Mouse (Mus musculus) ovary, postnatal 14 days (tissue): Measurements from ENCODE around the gene Syt13.
A peak's percentile ranks its signal among the peaks of the same experiment; 100 is the strongest.

Experiments used
- DNase-seq: peaks from one replicate; pipeline ENCODE4 v3.0.0; 2022; ENCODE audit warnings: low spot score

Syt13 gene

GRCm38 (mm10) chr2:92924677-92925259 is 9.9 kb downstream of the Syt13 start:
- no peak for DNase-seq

- DNase-seq, result no peak
Measured at GRCm38 (mm10) chr2:92929696-92930095, 14.8 kb downstream of the Syt13 start.

DNA sequence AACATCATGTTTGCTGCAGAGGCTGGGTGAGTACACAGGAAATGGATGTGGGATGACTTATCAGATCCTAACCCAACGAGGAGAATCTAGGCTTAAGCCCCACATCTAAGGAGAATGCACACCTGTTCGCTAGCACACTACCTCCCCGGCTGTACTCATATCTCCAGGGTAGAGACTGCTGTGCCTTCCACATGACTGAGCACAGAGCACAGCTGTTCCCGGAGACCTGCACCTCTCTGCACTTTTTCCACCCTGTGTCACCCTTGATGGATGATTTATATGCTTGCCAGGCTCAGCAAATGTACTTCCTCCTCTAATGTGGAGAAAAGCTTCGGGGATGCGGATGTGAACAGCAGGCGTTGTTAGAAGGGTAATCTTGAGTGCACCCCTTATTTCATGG is 16.2 kb downstream of the Syt13 start:
- no peak for DNase-seq

DNA sequence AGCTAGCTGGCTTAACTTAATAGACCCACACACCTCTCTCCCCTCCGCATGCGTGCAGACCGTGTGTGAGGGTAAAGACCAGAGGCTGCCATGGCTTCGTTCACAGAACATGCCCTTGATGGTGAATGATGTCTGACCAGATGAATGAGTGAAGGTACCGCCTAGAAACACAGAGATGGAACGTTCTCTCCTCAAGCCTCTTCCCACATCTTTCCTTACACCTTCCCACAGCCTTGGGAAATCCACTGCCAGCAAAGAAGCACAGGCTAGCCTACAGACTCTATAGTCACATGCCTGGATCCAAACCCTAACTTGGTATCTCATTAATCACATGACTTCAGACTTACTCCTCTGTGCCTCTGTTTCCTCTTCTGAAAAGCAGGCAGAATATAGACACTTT is 18.5 kb downstream of the Syt13 start:
- DNase-seq, result no peak

GRCm38 (mm10) chr2:92934312-92934982 is 19.5 kb downstream of the Syt13 start:
- no peak for DNase-seq

- DNase-seq, result no peak
Measured at GRCm38 (mm10) chr2:92935483-92935882, 20.6 kb downstream of the Syt13 start.

GRCm38 (mm10) chr2:92938063-92938462 is 23.2 kb downstream of the Syt13 start:
- DNase-seq, result no peak

DNA sequence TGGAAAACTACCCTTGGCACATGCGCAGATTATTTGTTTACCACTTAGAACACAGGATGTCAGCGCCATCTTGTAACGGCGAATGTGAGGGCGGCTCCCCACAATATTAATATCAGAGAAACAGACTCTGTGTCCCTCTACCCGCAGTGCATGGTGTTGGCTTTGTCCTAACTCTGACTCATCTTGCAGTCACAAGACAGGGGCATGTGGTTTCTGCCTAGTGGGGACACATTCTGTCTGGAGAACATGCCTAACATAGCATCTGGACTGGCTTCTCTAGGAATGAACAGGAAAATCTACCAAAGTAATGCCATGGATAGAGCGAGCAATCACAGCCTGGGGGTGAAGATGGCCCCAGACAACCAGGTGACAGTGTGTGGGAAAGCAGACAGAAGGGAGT is 23.9 kb downstream of the Syt13 start:
- DNase-seq, result no peak

- no peak for DNase-seq
Measured at GRCm38 (mm10) chr2:92940963-92941362, 26.1 kb downstream of the Syt13 start.

- DNase-seq, result no peak
Measured at GRCm38 (mm10) chr2:92941463-92941862, 26.6 kb downstream of the Syt13 start.

DNA sequence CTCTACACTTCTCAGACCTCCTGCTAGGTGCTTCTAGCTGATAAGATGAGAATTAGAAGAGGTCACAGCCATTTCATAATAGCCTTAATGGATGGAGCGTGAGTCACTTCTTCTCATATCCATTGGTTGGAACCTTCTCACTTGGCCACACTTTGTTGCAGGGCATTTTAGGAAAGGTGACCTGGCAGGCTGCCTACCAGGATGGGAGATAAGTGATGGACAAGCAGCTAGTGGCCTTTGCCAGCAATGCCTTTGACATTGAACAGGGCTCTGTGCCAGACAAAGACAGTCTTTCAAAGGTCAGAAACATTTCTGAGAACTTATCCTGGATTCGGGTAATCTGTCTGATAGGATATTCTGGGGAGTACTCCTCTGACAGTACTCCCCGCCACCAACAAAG is 28.5 kb downstream of the Syt13 start:
- no peak for DNase-seq

DNA sequence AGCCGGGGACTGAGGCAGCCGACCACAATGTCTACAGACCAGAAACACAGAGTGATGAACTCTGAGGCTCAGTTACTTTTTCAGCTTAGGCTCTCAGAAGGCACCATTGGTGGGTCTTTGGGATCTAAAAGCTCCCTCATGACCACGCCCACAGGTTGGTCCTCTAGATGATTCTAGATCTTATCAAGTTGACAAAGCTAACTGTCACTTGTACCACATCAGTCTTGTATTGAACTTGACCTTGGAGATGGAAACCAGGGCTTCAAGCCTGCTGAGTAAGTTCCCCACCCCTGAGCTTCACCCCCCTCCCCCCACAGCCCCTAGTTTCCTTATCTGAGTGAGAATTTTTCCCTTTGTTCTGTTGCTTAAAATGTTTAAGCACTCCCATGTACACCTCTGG is 29.5 kb downstream of the Syt13 start:
- no peak for DNase-seq

- no peak for DNase-seq
Measured at GRCm38 (mm10) chr2:92945125-92945746, 30.3 kb downstream of the Syt13 start.

GRCm38 (mm10) chr2:92945824-92946598 is 31.1 kb downstream of the Syt13 start:
- no peak for DNase-seq

DNA sequence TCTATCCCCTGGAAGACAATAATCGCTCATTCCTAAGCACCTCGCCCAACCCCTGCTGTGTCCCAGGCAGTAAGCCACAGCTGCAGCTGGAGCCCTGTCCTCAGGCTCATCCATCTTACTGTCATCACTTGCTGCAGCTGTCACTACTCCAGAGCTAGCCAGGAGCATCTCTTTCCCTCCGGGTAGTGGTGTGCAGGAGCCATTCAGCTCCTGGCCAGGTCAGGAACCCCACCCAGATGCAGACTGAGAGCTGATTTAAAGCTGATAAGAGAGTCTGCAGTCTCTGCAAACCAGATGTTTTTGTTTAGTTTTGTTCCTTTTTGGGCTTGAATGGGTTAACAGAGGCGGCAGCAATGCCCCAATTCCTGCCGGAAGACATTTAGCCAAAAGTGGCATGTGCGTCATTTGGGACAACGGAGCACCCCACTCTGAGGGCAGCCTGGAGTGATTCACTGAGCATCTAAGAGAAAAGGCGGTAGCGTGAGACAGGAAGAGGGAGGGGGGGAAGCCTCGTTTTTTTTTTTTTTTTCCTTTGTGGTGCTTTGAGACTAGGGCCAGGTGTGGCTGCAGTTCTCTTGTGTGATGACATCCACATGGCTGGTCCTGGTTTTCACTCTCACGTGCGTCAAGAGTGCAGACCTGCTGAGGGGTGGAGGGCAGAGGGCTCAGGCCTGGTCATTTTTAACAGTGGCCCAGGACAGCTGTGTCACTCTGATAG is 33.2 kb downstream of the Syt13 start:
- no peak for DNase-seq

DNA sequence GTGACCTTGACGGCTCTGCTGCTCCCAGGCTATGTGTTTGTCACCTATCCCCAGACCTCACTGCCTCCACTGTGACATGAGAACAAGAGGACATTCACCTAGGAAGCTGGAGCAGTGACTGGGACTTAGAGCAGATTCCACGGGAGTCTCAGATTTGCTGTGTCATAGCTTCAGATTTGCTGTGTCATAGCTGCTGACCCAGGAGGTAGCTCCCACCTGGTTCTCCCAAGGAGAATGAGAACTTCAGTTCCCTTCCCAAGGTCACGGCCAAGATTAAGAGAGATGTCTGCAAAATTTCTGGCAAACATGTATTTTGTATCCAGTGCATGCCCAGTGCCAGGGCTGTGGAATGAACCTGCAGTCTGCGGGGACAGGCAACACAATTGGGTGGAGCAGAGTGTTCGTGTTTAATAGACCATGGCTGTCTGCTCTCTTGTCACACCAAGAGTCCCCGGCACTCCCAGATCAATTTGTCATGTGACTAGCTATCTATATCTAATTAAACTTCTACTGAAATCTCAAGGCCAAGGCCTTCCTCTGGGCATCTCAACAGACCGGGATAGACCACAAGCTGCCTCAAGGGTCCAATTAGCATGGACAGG is 33.9 kb downstream of the Syt13 start:
- no peak for DNase-seq

GRCm38 (mm10) chr2:92949518-92949917 is 34.6 kb downstream of the Syt13 start:
- no peak for DNase-seq

- no peak for DNase-seq
Measured at GRCm38 (mm10) chr2:92953450-92953849, 38.6 kb downstream of the Syt13 start.

DNA sequence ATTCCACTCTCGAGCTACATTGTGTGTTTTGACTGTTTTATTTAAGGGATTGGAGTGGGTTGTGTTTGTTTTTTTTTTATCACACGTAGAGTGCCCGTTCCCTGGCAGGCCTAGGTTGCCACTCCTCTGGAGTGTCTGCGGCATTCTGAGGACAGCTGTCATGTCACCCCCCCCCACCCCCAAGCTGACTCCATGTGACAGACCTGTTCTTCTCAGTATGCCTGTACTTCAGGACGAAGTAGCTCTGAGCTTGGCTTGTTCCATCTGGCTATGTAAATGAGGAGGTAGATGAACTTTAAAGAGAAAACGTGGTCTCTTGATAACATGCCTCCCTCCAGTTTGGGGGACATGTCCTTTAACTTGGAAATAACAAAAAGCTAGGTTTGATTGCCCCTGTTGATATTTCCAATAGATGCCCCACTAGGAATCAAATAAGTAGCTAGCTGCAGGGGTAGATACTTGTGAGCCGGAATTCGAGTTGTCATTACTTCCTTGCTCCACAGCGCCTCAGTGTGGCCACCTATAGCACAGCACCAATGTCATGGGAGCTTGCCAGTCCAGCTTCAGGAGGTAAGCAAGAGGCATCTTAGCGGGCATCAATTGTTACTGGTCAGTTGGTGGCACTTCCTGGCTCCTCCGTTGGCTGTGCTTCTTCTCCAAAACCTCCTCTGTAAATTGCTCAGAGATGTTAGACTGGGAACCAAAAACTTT is 39.7 kb downstream of the Syt13 start:
- peak; percentile 59 for DNase-seq

- DNase-seq, result no peak
Measured at GRCm38 (mm10) chr2:92956943-92957342, 42.0 kb downstream of the Syt13 start.

DNA sequence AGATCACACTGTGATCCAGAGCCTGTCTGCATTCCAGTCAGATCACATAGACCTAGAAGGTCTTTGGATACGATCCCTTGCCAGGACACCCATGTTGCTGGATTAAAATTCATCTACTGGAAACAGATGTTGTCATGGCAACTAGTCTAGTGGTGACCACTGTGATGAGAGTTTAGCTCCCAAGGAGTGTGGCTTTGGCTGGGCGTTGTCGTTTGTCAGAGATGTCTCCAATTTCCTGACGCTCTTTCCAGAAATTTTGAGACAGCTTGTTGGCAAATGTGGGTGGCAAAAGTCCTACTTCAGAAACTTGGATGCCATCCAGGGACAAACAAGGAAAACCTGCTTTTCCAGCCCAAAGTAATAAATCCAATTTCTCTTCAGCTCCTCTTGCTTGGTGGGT is 43.7 kb downstream of the Syt13 start:
- no peak for DNase-seq
